Mouse (Mus musculus) liver, embryonic 14.5 days (tissue): ENCODE measurements around the gene Pnkd. TPM values are rescaled to one million over a fixed set of nuclear protein-coding genes. Genes with fewer than 3 reads are reported as not detected.

Source experiments
- ATAC-seq: fragments of 200-750 bp; cut with Nextera tagmentation; 2 replicates; pipeline ENCODE4 v1.8.0; 2017; ENCODE audit warnings: moderate number of reproducible peaks, mild to moderate bottlenecking, moderate library complexity; ENCODE audit not compliant: insufficient read depth
- DNase-seq, 3 experiments: peaks; one replicate each; pipeline ENCODE4 v3.0.0-alpha.2; 2012 to 2013; ENCODE audit warnings: low read depth in 3 of 3, low spot score in 3 of 3
- H3K27ac ChIP-seq: fragments of 300-500 bp; sonication (generic); 2 replicates; pipeline ENCODE4 v1.5.1; 2014; ENCODE audit warnings: moderate library complexity, mild to moderate bottlenecking, control low read depth, inconsistent platforms
- H3K27me3 ChIP-seq: fragments of 300-500 bp; sonication (generic); 2 replicates; pipeline ENCODE4 v1.6.1; 2014; ENCODE audit warnings: mild to moderate bottlenecking, low read length, moderate library complexity; ENCODE audit not compliant: control insufficient read depth, insufficient read depth
- H3K36me3 ChIP-seq: fragments of 300-500 bp; sonication (generic); replicated peaks from 2 replicates; pipeline ENCODE4 v1.6.1; 2014; ENCODE audit warnings: low read depth; ENCODE audit not compliant: control insufficient read depth, insufficient read depth
- H3K4me1 ChIP-seq, 2 experiments: fragments of 200-500 bp in 1 of 2; fragments of 300-500 bp in 1 of 2; sonication (generic) in 1 of 2; replicated peaks; 2 replicates each; pipeline ENCODE4 v1.6.1; 2012 to 2014; ENCODE audit warnings: antibody characterized with exemption in 1 of 2, inconsistent platforms in 1 of 2, low read length in 1 of 2; ENCODE audit not compliant: control insufficient read depth in 2 of 2, insufficient read depth in 2 of 2
- H3K4me2 ChIP-seq: fragments of 300-500 bp; sonication (generic); 2 replicates; pipeline ENCODE4 v1.6.1; 2014; ENCODE audit warnings: low read depth, mild to moderate bottlenecking, control low read depth, moderate library complexity
- H3K4me3 ChIP-seq, 2 experiments: fragments of 200-500 bp in 1 of 2; fragments of 300-500 bp in 1 of 2; sonication (generic) in 1 of 2; 2 replicates each; pipeline ENCODE4 v1.5.1; 2012 to 2014; ENCODE audit warnings: low read depth in 2 of 2, low read length in 2 of 2, mild to moderate bottlenecking in 2 of 2, control low read depth in 1 of 2, inconsistent platforms in 1 of 2, moderate library complexity in 1 of 2; ENCODE audit not compliant: insufficient read depth in 1 of 2
- H3K9ac ChIP-seq: fragments of 300-500 bp; sonication (generic); replicated peaks from 2 replicates; pipeline ENCODE4 v1.6.1; 2014; ENCODE audit warnings: mild to moderate bottlenecking, control low read depth, moderate library complexity
- H3K9me3 ChIP-seq: fragments of 300-500 bp; sonication (generic); 2 replicates; pipeline ENCODE4 v1.6.1; 2016; ENCODE audit warnings: low read length, mixed read lengths; ENCODE audit not compliant: control insufficient read depth
- CTCF ChIP-seq: IDR thresholded peaks from 2 replicates; pipeline ENCODE4 v1.5.1; 2016; ENCODE audit warnings: antibody characterized with exemption, low read depth, control low read depth
- EP300 ChIP-seq: IDR thresholded peaks from 2 replicates; pipeline ENCODE4 v1.6.1; 2016; ENCODE audit warnings: antibody characterized with exemption, low read depth
- WGBS: fragments of 180-500 bp; shearing (Covaris S2); extraction: QIAGEN DNeasy Blood & Tissue Kit; methylation state at CpG from one replicate; pipeline ENCODE4 v1.1.7; 2014; ENCODE audit not compliant: insufficient replicate concordance; 5-methylcytosine and 5-hydroxymethylcytosine counted together
- polyA plus RNA-seq, 2 experiments: library from polyadenylated mRNA; depleted of rRNA in 1 of 2; stranded (reverse) in 1 of 2; unstranded in 1 of 2; fragments of >200 nt; fragmentation: Nextera tagmentation in 1 of 2; extraction: Ambion mirVana in 1 of 2; gene quantifications; 2 replicates each; pipeline versions ENCODE4 v1.2.1 to v1.2.3; 2012 to 2014

Gene Pnkd
- polyA plus RNA-seq, 2 experiments = 16.8 to 42.1 TPM

DNA sequence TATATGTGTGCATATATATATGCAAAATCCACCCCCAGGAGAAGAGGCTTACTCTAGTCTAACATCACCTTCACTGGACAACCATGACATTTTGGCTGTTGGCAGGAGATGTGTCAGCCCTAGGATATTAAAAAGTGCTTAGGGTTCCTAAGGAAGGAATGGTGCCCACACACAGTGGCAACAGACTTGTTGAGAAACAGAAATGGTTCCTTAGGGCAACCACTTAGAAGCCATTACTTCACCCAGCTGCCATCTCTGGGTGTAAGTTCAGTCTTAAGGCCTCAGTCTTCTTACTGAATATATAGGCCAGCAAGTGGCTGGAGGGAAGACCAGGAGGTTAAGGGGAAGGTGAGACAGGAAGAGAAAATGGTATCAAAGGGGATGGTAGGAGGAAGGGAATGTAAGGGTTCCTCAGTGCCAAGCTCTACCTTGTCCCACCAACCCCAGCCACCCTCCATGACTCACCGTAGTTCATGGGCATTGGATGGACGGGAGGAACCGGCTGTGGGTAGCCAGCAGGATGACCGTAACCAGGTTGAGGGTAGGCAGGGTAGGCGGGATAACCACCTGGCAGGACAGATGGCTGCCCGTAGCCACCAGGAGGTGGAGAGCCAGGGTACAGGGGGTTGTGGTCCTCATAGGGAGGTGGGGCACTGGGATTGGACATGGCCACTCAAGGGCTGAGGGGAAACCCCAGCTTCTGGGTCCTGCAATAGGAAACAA, 10.2 kb downstream of the Pnkd start:
- ATAC-seq = no peak

DNA sequence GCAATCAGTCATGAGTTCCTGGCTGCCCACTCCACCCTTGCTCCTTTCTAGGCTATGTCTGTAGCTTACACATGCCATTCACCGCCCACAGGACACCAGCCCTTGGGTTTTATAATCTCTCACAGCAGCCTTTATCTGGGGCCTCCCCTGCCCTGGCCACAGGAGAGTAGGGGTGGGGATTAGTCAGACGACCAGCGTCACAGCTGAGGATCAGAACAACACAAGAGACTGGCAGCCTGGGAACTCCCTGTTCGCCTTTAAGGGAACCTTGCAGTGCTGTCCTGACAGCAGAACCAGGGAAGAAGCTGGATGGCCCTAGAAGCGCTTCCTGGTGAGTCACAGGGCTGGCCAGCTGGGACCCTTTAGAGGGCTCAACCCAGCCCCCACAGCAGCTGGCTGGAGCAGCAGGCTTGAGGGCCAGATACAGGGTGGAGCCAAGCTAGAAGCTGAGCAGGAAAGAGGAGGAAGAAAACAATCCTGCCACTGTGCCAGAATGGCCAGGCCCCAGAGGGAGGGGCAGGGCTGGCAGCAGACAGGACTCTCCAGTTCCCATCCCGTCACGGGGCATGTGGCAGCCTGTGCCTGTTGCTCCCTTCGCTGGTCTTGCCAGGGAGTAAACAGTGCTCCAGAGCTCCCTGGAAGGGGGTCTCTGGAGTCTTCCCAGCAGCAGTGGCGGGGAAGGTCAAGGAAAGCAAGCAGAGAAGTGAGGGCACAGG, 10.9 kb downstream of the Pnkd start:
- Histone ChIP-seq H3K9ac (peak overlapping the region; percentile 66), H3K9me3 (no peaks in the 10 kb centered on the region), H3K4me1 (peaks cover 35 to 41% of the 10 kb centered on the region in 2 experiments), H3K27me3 (no peaks in the 10 kb centered on the region), H3K4me3 (peak overlapping the region; percentile 36 to 52), H3K36me3 (peaks cover 2% of the 10 kb centered on the region; the same call in 1 of the 2 replicates), H3K27ac (peak overlapping the region; percentile 90), H3K4me2 (peak overlapping the region; percentile 75)
- 14% methylated on average over 9 of the region's 9 CpGs for WGBS
- DNase-seq = peak; percentile 83 to 90 (median 84)
- TF ChIP-seq CTCF (0 out of 2 replicates have a peak, but pooled peaks have one; percentile 6), EP300 (peak; percentile 59)
- ATAC-seq = peak; percentile 97

More for the DNA sequence above, 10.2 kb downstream of the Pnkd start:
- Histone ChIP-seq H3K4me1 (peaks cover 33 to 37% of the 10 kb centered on the region in 2 experiments), H3K4me3 (peak overlapping the region; percentile 36 to 52; a peak in 3 of 4 replicates), H3K27ac (peak overlapping the region; percentile 90), H3K27me3 (no peaks in the 10 kb centered on the region), H3K36me3 (peaks cover 2% of the 10 kb centered on the region; the same call in 1 of the 2 replicates), H3K4me2 (peak overlapping the region; percentile 75), H3K9ac (peak overlapping the region; percentile 66), H3K9me3 (no peaks in the 10 kb centered on the region)
- DNase-seq = no peak
- TF ChIP-seq CTCF (peak; percentile 11; the same call in 1 of the 2 replicates), EP300 (no peak)
- WGBS = 59% methylated on average over 6 of the region's 6 CpGs

DNA sequence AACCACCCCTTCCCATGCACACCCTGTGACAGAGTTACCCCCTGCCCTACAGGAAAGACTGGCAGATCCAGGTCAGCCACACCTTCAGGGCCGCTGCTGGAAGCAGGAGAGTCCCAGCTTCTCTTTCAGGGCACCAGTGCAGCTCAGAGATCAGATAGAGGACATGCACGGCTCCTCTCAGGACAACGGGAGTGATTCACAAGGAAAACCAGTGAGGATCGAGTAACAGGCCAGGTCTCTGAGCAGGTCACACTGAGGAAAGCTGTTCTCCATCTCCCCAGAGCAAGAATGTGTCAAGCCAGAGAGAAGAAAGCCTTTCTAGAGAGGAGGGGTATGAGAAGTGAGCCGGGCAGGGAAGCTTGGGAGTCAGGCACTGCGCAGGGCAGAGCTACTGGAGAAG, 11.7 kb downstream of the Pnkd start:
- Histone ChIP-seq H3K27me3 (no peaks in the 10 kb centered on the region), H3K4me1 (peaks cover 35 to 44% of the 10 kb centered on the region in 2 experiments), H3K4me2 (peak overlapping the region; percentile 75), H3K36me3 (peaks cover 2% of the 10 kb centered on the region; the same call in 1 of the 2 replicates), H3K27ac (peak overlapping the region; percentile 90), H3K9me3 (no peaks in the 10 kb centered on the region), H3K4me3 (peak overlapping the region; percentile 36 to 52), H3K9ac (peak overlapping the region; percentile 66)
- WGBS = 61% methylated on average over 6 of the region's 6 CpGs
- no peak for DNase-seq
- no peak for ATAC-seq
- TF ChIP-seq EP300 (no peak), CTCF (no peak)

DNA sequence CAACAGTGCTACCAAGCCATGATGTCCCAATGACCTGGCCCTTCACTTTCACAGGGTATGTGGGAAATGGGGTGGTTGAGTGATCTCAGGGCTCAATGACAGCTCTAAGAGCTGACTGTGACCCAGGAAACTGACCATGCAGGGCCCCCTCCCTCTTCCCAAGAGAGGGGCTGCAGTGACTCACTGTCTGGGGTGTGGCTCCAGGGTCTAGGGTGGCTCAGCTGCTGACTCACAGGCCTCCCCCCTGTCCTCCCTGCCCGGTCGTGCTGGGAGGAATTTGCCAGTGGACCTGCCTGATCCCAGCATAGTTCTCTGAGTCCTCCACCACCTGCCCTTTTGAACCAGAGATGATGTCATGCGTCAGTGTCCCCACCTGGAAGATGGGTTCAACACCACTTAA, 12.5 kb downstream of the Pnkd start:
- TF ChIP-seq EP300 (no peak), CTCF (no peak)
- Histone ChIP-seq H3K4me2 (peak overlapping the region; percentile 75; the same call in 1 of the 2 replicates), H3K27ac (peak overlapping the region; percentile 34), H3K36me3 (peaks cover under 1% of the 10 kb centered on the region; the same call in 1 of the 2 replicates), H3K9me3 (no peaks in the 10 kb centered on the region), H3K4me1 (peaks cover 35 to 44% of the 10 kb centered on the region in 2 experiments), H3K4me3 (no peak overlapping the region), H3K27me3 (no peaks in the 10 kb centered on the region), H3K9ac (no peak overlapping the region; the same call in 1 of the 2 replicates)
- no peak for DNase-seq
- WGBS = 55% methylated on average over 3 of the region's 3 CpGs
- ATAC-seq = no peak

DNA sequence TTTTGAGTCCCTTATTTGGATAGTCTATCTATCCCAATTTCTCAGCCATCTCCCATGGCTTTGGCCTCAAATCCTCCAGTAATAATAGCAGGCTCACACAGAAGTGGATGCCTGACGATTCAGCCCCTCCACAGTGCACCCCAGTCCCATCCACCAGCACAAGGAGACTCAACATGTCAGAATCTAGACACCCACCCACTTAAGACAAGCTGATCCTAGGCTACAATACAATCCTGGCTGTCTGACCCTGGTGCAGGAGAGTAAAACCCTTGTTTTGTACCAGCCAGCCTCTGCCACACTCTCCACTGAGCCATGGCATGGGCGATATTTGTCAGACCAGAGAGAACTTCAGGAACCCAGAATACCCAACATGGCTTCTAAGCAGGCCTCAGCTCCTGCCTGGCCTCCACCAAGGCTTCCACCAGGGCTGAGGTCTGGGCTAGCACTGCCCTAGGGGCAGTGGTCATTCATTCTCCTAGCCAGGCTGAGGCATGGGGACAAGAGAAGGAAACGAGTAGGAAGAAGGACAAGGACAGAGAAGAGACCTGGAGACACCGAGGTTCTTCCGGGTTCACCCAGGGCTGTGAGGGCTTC, 13.5 kb downstream of the Pnkd start:
- 78% methylated on average over 5 of the region's 5 CpGs for WGBS
- Histone ChIP-seq H3K36me3 (no peaks in the 10 kb centered on the region), H3K4me1 (peaks cover 35 to 49% of the 10 kb centered on the region in 2 experiments), H3K4me2 (no peak overlapping the region), H3K9ac (no peak overlapping the region), H3K4me3 (no peak overlapping the region), H3K27ac (no peak overlapping the region), H3K27me3 (no peaks in the 10 kb centered on the region), H3K9me3 (no peaks in the 10 kb centered on the region)
- TF ChIP-seq EP300 = no peak
- DNase-seq (no peak), ATAC-seq (no peak)
